In the genomic region with DNA sequence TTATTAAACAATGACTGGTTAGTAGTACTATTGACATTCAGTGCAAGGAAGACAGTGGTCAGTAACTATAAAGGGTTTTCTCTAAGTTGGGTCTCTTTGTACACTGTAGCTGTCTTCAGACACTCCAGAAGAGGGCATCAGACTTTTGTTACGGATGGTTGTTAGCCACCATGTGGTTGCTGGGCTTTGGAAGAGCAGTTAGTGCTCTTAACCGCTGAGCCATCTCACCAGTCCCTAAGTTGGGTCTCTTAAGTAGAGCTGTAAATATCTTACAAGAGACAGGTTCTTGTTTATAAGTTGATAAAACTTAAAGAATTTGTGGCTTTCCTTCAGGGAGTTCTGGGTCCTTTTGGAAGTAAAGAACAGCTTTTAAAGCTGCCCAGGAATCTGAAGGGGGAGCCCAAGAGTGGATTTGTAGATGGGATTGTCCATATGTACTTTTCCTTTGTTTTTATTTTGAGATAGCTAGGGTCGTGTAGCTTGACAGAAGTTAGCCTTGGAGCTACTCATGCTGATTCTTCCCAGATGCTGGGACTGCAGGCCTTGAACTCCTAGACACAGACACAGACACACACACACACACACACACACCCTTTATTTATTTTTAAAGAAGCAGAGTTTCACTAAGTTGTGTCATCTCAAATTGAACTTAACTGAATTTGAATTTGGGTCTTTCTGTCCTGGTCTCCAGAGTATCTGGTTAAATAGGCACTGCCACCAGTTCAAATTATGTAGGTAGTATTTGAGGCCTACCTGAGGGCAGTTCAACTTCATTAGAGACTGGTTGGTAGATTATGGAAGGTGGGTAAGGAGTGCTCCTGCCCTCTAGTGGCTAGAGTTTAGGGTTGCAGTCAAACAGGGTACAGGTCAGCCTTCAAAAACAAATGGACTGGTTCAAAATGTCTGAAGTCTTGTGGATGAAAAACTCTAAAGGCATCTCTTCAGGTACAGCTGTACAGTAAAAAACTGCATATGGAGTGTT, we compare ENCODE assay signal across 8 mouse cellular contexts. TPM values are rescaled to one million over a fixed set of nuclear protein-coding genes. Genes with fewer than 3 reads are reported as not detected.
DNase-seq lines count a peak whose midpoint lies in the region; ATAC-seq and TF ChIP-seq lines count a peak whose summit lies in the region.

No protein-coding gene starts in this region.

- no peak overlapping the region; the same call in 1 of the 2 replicates for H3K27ac ChIP-seq in gastrocnemius, adult 2 months
- no peak overlapping the region for H3K27ac ChIP-seq in hindbrain, postnatal 0 days
- peak overlapping the region; percentile 11; the same call in 1 of the 2 replicates for H3K27ac ChIP-seq in lung, embryonic 15.5 days
- H3K27ac ChIP-seq in forebrain, embryonic 16.5 days (ENCODE audit: low read length) = no peak overlapping the region

- WGBS in hindbrain, postnatal 0 days = 55% methylated on average over 3 of the region's 3 CpGs
- 44% methylated on average over 3 of the region's 3 CpGs for WGBS in lung, embryonic 15.5 days
- WGBS in forebrain, embryonic 16.5 days = 72% methylated on average over 3 of the region's 3 CpGs

- H3K4me3 ChIP-seq in gastrocnemius, adult 2 months = no peak overlapping the region
- H3K4me3 ChIP-seq in hindbrain, postnatal 0 days (ENCODE audit: low read length) = no peak overlapping the region
- H3K4me3 ChIP-seq in lung, embryonic 15.5 days = no peak overlapping the region
- H3K4me3 ChIP-seq in forebrain, embryonic 16.5 days (replicated peaks; ENCODE audit: low read length) = no peak overlapping the region

- no peak overlapping the region for H3K4me2 ChIP-seq in hindbrain, postnatal 0 days (ENCODE audit: low read depth, low read length)
- no peak overlapping the region for H3K4me2 ChIP-seq in lung, embryonic 15.5 days
- no peak overlapping the region for H3K4me2 ChIP-seq in forebrain, embryonic 16.5 days (ENCODE audit: low read length)

- TF ChIP-seq POLR2A in brain, embryonic 14.5 days (IDR thresholded peaks at IDR 0.05; ENCODE audit: borderline replicate concordance, extremely low read depth, insufficient read depth, insufficient read length, poor library complexity, severe bottlenecking) = no peak

- intact Hi-C loops in gastrocnemius, adult 2 months (cut with DNase I) = loop anchor here (2.0 kb wide), 1 partner anchor 80 kb away; the partner anchor contains the start of gene Zfp637

- no peaks in the 10 kb centered on the region for H3K9me3 ChIP-seq in hindbrain, postnatal 0 days (ENCODE audit: low read length)
- no peaks in the 10 kb centered on the region for H3K9me3 ChIP-seq in lung, embryonic 15.5 days
- H3K9me3 ChIP-seq in forebrain, embryonic 16.5 days (ENCODE audit: control insufficient read depth, low read length) = no peaks in the 10 kb centered on the region

- H3K36me3 ChIP-seq in hindbrain, postnatal 0 days (ENCODE audit: insufficient read depth, low read length) = no peaks in the 10 kb centered on the region; the same call in 1 of the 2 replicates
- H3K36me3 ChIP-seq in lung, embryonic 15.5 days = peaks cover 27% of the 10 kb centered on the region
- H3K36me3 ChIP-seq in forebrain, embryonic 16.5 days (ENCODE audit: control insufficient read depth, insufficient read depth) = peaks cover 5% of the 10 kb centered on the region; the same call in 1 of the 2 replicates

- H3K4me1 ChIP-seq in hindbrain, postnatal 0 days (ENCODE audit: insufficient read depth, low read length) = peaks cover 4% of the 10 kb centered on the region; the same call in 1 of the 2 replicates
- peaks cover 28% of the 10 kb centered on the region for H3K4me1 ChIP-seq in lung, embryonic 15.5 days
- peaks cover 23% of the 10 kb centered on the region for H3K4me1 ChIP-seq in forebrain, embryonic 16.5 days (replicated peaks; ENCODE audit: control insufficient read depth, insufficient read depth, low read length)

- no peak overlapping the region for H3K9ac ChIP-seq in hindbrain, postnatal 0 days (replicated peaks; ENCODE audit: low read length)
- no peak overlapping the region for H3K9ac ChIP-seq in lung, embryonic 15.5 days
- H3K9ac ChIP-seq in forebrain, embryonic 16.5 days (replicated peaks; ENCODE audit: low read depth, low read length) = no peak overlapping the region

- no peak for ATAC-seq in hindbrain, postnatal 0 days
- ATAC-seq in lung, embryonic 15.5 days (ENCODE audit: borderline replicate concordance, extremely low read depth, low FRiP score, low TSS enrichment) = no peak
- no peak for ATAC-seq in forebrain, embryonic 16.5 days

- no peak for DNase-seq in gastrocnemius, adult 2 months
- no peak for DNase-seq in gastrocnemius, postnatal 10 days
- DNase-seq in CD4-positive, CD25-positive, alpha-beta regulatory T cell, adult 2 months (ENCODE audit: low read depth, low spot score) = peak; percentile 84
- peak; percentile 61 for DNase-seq in brain, embryonic 14.5 days (ENCODE audit: low read depth)
- peak; percentile 45 for DNase-seq in hindbrain, postnatal 0 days (ENCODE audit: low spot score)
- no peak for DNase-seq in urinary bladder, postnatal 10 days (ENCODE audit: low spot score)

- no peaks in the 10 kb centered on the region for H3K27me3 ChIP-seq in hindbrain, postnatal 0 days (ENCODE audit: insufficient read depth, low read length)
- no peaks in the 10 kb centered on the region for H3K27me3 ChIP-seq in lung, embryonic 15.5 days
- H3K27me3 ChIP-seq in forebrain, embryonic 16.5 days (replicated peaks; ENCODE audit: control insufficient read depth, insufficient read depth, low read length) = no peaks in the 10 kb centered on the region

- peak; percentile 90 for TF ChIP-seq CTCF in gastrocnemius, adult 2 months (IDR thresholded peaks at IDR 0.05)
- peak; percentile 75; the same call in 1 of the 2 replicates for TF ChIP-seq CTCF in brain, embryonic 14.5 days (IDR thresholded peaks at IDR 0.05; ENCODE audit: borderline replicate concordance, extremely low read depth, insufficient read depth, insufficient read length)
- TF ChIP-seq CTCF in hindbrain, postnatal 0 days (IDR thresholded peaks at IDR 0.05; ENCODE audit: low read depth) = peak; percentile 85

RNA-seq across cellular contexts. Expression of gene Fxyd4, which starts 16.5 kb away (rescaled TPM):
- total RNA-seq in gastrocnemius, adult 2 months (2021) = not detected
- not detected for total RNA-seq in gastrocnemius, postnatal 10 days (2021)
- polyA plus RNA-seq in brain, embryonic 14.5 days (2012; rRNA removed) = not detected in 2 replicates
- total RNA-seq in hindbrain, postnatal 0 days (2014; rRNA removed) = not detected in 2 replicates
- polyA plus RNA-seq in hindbrain, postnatal 0 days (2015; fragmentation: Nextera tagmentation; extraction: Ambion mirVana) = 0.91 and 1.1 TPM in 2 replicates
- 4.5 and 5.2 TPM in 2 replicates for polyA plus RNA-seq in lung, embryonic 15.5 days (2015; fragmentation: Nextera tagmentation; extraction: Ambion mirVana)
- 1.5 and 3.5 TPM in 2 replicates for polyA plus RNA-seq in forebrain, embryonic 16.5 days (2015; fragmentation: Nextera tagmentation; extraction: Ambion mirVana)

RNA-seq across cellular contexts. Expression of gene Hnrnpf, which starts 20.8 kb away (rescaled TPM):
- total RNA-seq in gastrocnemius, adult 2 months (2021) = 100 to 1,000 TPM; 104 to 108 TPM
- 100 to 1,000 TPM; 199 to 227 TPM for total RNA-seq in gastrocnemius, postnatal 10 days (2021)
- polyA plus RNA-seq in brain, embryonic 14.5 days (2012; rRNA removed) = 240 and 265 TPM in 2 replicates
- 152 and 160 TPM in 2 replicates for total RNA-seq in hindbrain, postnatal 0 days (2014; rRNA removed)
- polyA plus RNA-seq in hindbrain, postnatal 0 days (2015; fragmentation: Nextera tagmentation; extraction: Ambion mirVana) = 230 and 234 TPM in 2 replicates
- polyA plus RNA-seq in lung, embryonic 15.5 days (2015; fragmentation: Nextera tagmentation; extraction: Ambion mirVana) = 788 and 807 TPM in 2 replicates
- polyA plus RNA-seq in forebrain, embryonic 16.5 days (2015; fragmentation: Nextera tagmentation; extraction: Ambion mirVana) = 366 and 411 TPM in 2 replicates

RNA-seq across cellular contexts. Expression of gene Zfp239, which starts 59.0 kb away (rescaled TPM):
- total RNA-seq in gastrocnemius, adult 2 months (2021) = under 1 TPM; 0.59 to 0.75 TPM
- under 1 TPM; 0.23 to 0.95 TPM for total RNA-seq in gastrocnemius, postnatal 10 days (2021)
- 9.0 and 10.6 TPM in 2 replicates for polyA plus RNA-seq in brain, embryonic 14.5 days (2012; rRNA removed)
- total RNA-seq in hindbrain, postnatal 0 days (2014; rRNA removed) = 19.6 and 22.1 TPM in 2 replicates
- 13.6 and 14.6 TPM in 2 replicates for polyA plus RNA-seq in hindbrain, postnatal 0 days (2015; fragmentation: Nextera tagmentation; extraction: Ambion mirVana)
- 7.6 and 7.9 TPM in 2 replicates for polyA plus RNA-seq in lung, embryonic 15.5 days (2015; fragmentation: Nextera tagmentation; extraction: Ambion mirVana)
- 18.0 and 18.5 TPM in 2 replicates for polyA plus RNA-seq in forebrain, embryonic 16.5 days (2015; fragmentation: Nextera tagmentation; extraction: Ambion mirVana)

Comparison
In these comparisons a context has a peak if more than half of its experiments do, and no peak if none do; other contexts are left out.
1. DNase-seq: peak in CD4-positive, CD25-positive, alpha-beta regulatory T cell, adult 2 months (single experiment), brain, embryonic 14.5 days (single experiment) and hindbrain, postnatal 0 days (single experiment); none in gastrocnemius, adult 2 months (single experiment), gastrocnemius, postnatal 10 days (single experiment) and urinary bladder, postnatal 10 days (single experiment).
2. Peak in every context shown above with its lines, with median percentiles within 50 percentile points of each other: CTCF ChIP-seq.